Mouse (Mus musculus) spleen, postnatal 4 days (tissue): ENCODE results near the gene Tbc1d21.

ENCODE experiments used
- DNase-seq, 2 experiments: peaks; one replicate each; pipeline ENCODE4 v3.0.0; 2022; ENCODE audit warnings: low spot score in 2 of 2

The Tbc1d21 gene

GRCm38 (mm10) chr9:58370355-58370754 lies at the start of gene Tbc1d21:
TSS of gene Tbc1d21 (minus strand) at chr9:58370455.
- DNase-seq = no peak

- no peak for DNase-seq
These were observed 41.3 kb upstream of the Tbc1d21 start for GRCm38 (mm10) chr9:58411556-58411955.

- no peak for DNase-seq
These were observed 39.9 kb upstream of the Tbc1d21 start for GRCm38 (mm10) chr9:58410057-58410735.

- no peak for DNase-seq
These were observed 39.0 kb upstream of the Tbc1d21 start for GRCm38 (mm10) chr9:58409247-58409646.

GRCm38 (mm10) chr9:58404412-58404811 lies 34.2 kb upstream of the Tbc1d21 start:
- no peak for DNase-seq

- DNase-seq = no peak
These were observed 31.3 kb upstream of the Tbc1d21 start for GRCm38 (mm10) chr9:58401371-58402082.

- DNase-seq = no peak
These were observed 29.4 kb upstream of the Tbc1d21 start for GRCm38 (mm10) chr9:58399609-58400008.

- DNase-seq = no peak
These were observed 24.4 kb upstream of the Tbc1d21 start for GRCm38 (mm10) chr9:58394605-58395004.

GRCm38 (mm10) chr9:58393875-58394274 lies 23.6 kb upstream of the Tbc1d21 start:
- DNase-seq = no peak

- no peak for DNase-seq
These were observed 18.1 kb upstream of the Tbc1d21 start for GRCm38 (mm10) chr9:58388381-58388780.

- no peak for DNase-seq
These were observed 8.6 kb upstream of the Tbc1d21 start for GRCm38 (mm10) chr9:58378878-58379277.

GRCm38 (mm10) chr9:58373912-58374431 lies 3.7 kb upstream of the Tbc1d21 start:
- no peak for DNase-seq

- no peak for DNase-seq
These were observed 1.7 kb upstream of the Tbc1d21 start for GRCm38 (mm10) chr9:58371914-58372313.

GRCm38 (mm10) chr9:58369644-58370043 lies 611 bp downstream of the Tbc1d21 start:
- DNase-seq = no peak

GRCm38 (mm10) chr9:58364325-58364724 lies 5.9 kb downstream of the Tbc1d21 start:
- no peak for DNase-seq

- DNase-seq = no peak
These were observed 8.3 kb downstream of the Tbc1d21 start for GRCm38 (mm10) chr9:58361956-58362355.

GRCm38 (mm10) chr9:58361373-58361772 lies 8.9 kb downstream of the Tbc1d21 start:
- no peak for DNase-seq

GRCm38 (mm10) chr9:58355262-58356050 lies 14.8 kb downstream of the Tbc1d21 start:
- no peak for DNase-seq

GRCm38 (mm10) chr9:58354701-58355100 lies 15.6 kb downstream of the Tbc1d21 start:
- DNase-seq = no peak

GRCm38 (mm10) chr9:58353224-58353623 lies 17.0 kb downstream of the Tbc1d21 start:
- DNase-seq = no peak

- DNase-seq = no peak
These were observed 22.5 kb downstream of the Tbc1d21 start for GRCm38 (mm10) chr9:58347795-58348194.

- DNase-seq = no peak
These were observed 23.8 kb downstream of the Tbc1d21 start for GRCm38 (mm10) chr9:58346498-58346897.
